Mouse (Mus musculus): Measurements from ENCODE around the gene Zfp599.

- TF ChIP-seq CTCF (IDR thresholded peaks at IDR 0.05; ENCODE audit: control insufficient read depth, insufficient read depth, insufficient replicate concordance, low read depth, low read length) = no peak
- TF ChIP-seq POLR2A (IDR thresholded peaks at IDR 0.05; ENCODE audit: control insufficient read depth, low read depth, low read length) = no peak
These were observed 29.6 kb downstream of the Zfp599 start for GRCm38 (mm10) chr9:22230061-22230460.
